Mouse (Mus musculus) Muller cell, postnatal 12 days (primary cell): ENCODE measurements around the gene Lkaaear1.

Experiments used
- DNase-seq: peaks from one replicate; pipeline ENCODE4 v3.0.0-alpha.2; 2015; ENCODE audit errors: inconsistent ontology term

Lkaaear1 gene

GRCm38 (mm10) chr2:181683381-181683780 lies 14.9 kb downstream of the Lkaaear1 start:
- DNase-seq: no peak

GRCm38 (mm10) chr2:181681978-181682377 lies 16.3 kb downstream of the Lkaaear1 start:
- DNase-seq: no peak

- no peak for DNase-seq
Observed at GRCm38 (mm10) chr2:181680716-181681117, 17.5 kb downstream of the Lkaaear1 start.

- peak; percentile 88 for DNase-seq
Observed at GRCm38 (mm10) chr2:181679951-181680715, 18.1 kb downstream of the Lkaaear1 start, which contains the start of gene Tcea2. Gene Tcea2, plus strand, starts transcription at chr2:181680310.

GRCm38 (mm10) chr2:181678780-181679179 lies 19.5 kb downstream of the Lkaaear1 start:
- peak; percentile 73 for DNase-seq

- DNase-seq: no peak
Observed at GRCm38 (mm10) chr2:181677755-181678098, 20.5 kb downstream of the Lkaaear1 start.

GRCm38 (mm10) chr2:181677096-181677754 lies 21.0 kb downstream of the Lkaaear1 start:
- DNase-seq: peak; percentile 59

- DNase-seq: peak; percentile 27
Observed at GRCm38 (mm10) chr2:181676424-181676823, 21.8 kb downstream of the Lkaaear1 start.

- DNase-seq: peak; percentile 79
Observed at GRCm38 (mm10) chr2:181675454-181675853, 22.8 kb downstream of the Lkaaear1 start.

- no peak for DNase-seq
Observed at GRCm38 (mm10) chr2:181674934-181675333, 23.3 kb downstream of the Lkaaear1 start.

GRCm38 (mm10) chr2:181673501-181673900 lies 24.7 kb downstream of the Lkaaear1 start:
- DNase-seq: peak; percentile 35

GRCm38 (mm10) chr2:181671984-181672383 lies 26.3 kb downstream of the Lkaaear1 start:
- DNase-seq: no peak

GRCm38 (mm10) chr2:181671326-181671725 lies 26.9 kb downstream of the Lkaaear1 start, which contains the start of gene Sox18:
Gene Sox18, minus strand, starts transcription at chr2:181671640.
- no peak for DNase-seq

- DNase-seq: peak; percentile 36
Observed at GRCm38 (mm10) chr2:181670913-181671311, 27.3 kb downstream of the Lkaaear1 start.

- no peak for DNase-seq
Observed at GRCm38 (mm10) chr2:181670285-181670912, 27.8 kb downstream of the Lkaaear1 start.

GRCm38 (mm10) chr2:181663298-181663630 lies 35.0 kb downstream of the Lkaaear1 start:
- no peak for DNase-seq

GRCm38 (mm10) chr2:181662620-181663297 lies 35.5 kb downstream of the Lkaaear1 start:
- no peak for DNase-seq

GRCm38 (mm10) chr2:181659609-181660055 lies 38.6 kb downstream of the Lkaaear1 start:
- peak; percentile 64 for DNase-seq

- DNase-seq: no peak
Observed at GRCm38 (mm10) chr2:181658930-181659555, 39.2 kb downstream of the Lkaaear1 start.

GRCm38 (mm10) chr2:181658528-181658927 lies 39.7 kb downstream of the Lkaaear1 start:
- DNase-seq: no peak

GRCm38 (mm10) chr2:181657441-181657840 lies 40.8 kb downstream of the Lkaaear1 start:
- DNase-seq: peak; percentile 61
